Mouse (Mus musculus) lung, adult 2 months (tissue): ENCODE data around the gene Slc35b2. TPM values are rescaled to one million over a fixed set of nuclear protein-coding genes. Genes with fewer than 3 reads are reported as not detected.

Source experiments
- DNase-seq: peaks from one replicate; pipeline ENCODE4 v3.0.0; 2022
- H3K4me1 ChIP-seq: fragments of 200-500 bp; 2 replicates; pipeline ENCODE4 v1.6.1; 2011; ENCODE audit warnings: low read length; ENCODE audit not compliant: control insufficient read depth, insufficient read depth
- H3K4me3 ChIP-seq: fragments of 200-500 bp; replicated peaks from 2 replicates; pipeline ENCODE3; 2011; ENCODE audit warnings: low read depth, mild to moderate bottlenecking, control low read depth, low read length; ENCODE audit errors: extremely low read depth
- CTCF ChIP-seq: fragments of 200-500 bp; IDR thresholded peaks from 2 replicates; pipeline ENCODE4 v1.5.1; 2011; ENCODE audit warnings: mild to moderate bottlenecking, low read length, control low read depth; ENCODE audit not compliant: insufficient read depth
- POLR2A ChIP-seq: fragments of 200-500 bp; IDR thresholded peaks from 2 replicates; pipeline ENCODE4 v1.6.1; 2011; ENCODE audit warnings: low read depth, mild to moderate bottlenecking, control low read depth, low read length, borderline replicate concordance; ENCODE audit errors: extremely low read depth
- WGBS: fragments of 180-500 bp; shearing (Covaris S2); methylation state at CpG from one replicate; pipeline ENCODE4 v1.1.7; 2018; 5-methylcytosine and 5-hydroxymethylcytosine counted together
- polyA plus RNA-seq: library from polyadenylated mRNA; depleted of rRNA; stranded (reverse); fragments of >200 nt; gene quantifications from 2 replicates; pipeline ENCODE4 v1.2.3, GENCODE M21; 2012

The Slc35b2 gene
- polyA plus RNA-seq, 1 experiment, result 89.9 TPM

GRCm38 (mm10) chr17:45595736-45596390, 32.2 kb downstream of the Slc35b2 start:
- Histone ChIP-seq H3K4me1 (peaks cover 39% of the 10 kb centered on the region), H3K4me3 (peak overlapping the region; percentile 79)
- TF ChIP-seq CTCF (no peak), POLR2A (no peak)
- no peak for DNase-seq
- WGBS, result 18% methylated on average over 23 of the region's 23 CpGs

GRCm38 (mm10) chr17:45596631-45597396, 33.1 kb downstream of the Slc35b2 start:
- no peak overlapping the region for H3K4me3 ChIP-seq
- peaks cover 30% of the 10 kb centered on the region for H3K4me1 ChIP-seq
- WGBS, result 18% methylated on average over 11 of the region's 11 CpGs
- TF ChIP-seq CTCF (peak; percentile 52), POLR2A (no peak)
- peak; percentile 72 for DNase-seq

GRCm38 (mm10) chr17:45597787-45598186, 34.1 kb downstream of the Slc35b2 start:
- 40% methylated on average over 3 of the region's 3 CpGs for WGBS
- no peak for DNase-seq
- TF ChIP-seq CTCF, result no peak
- TF ChIP-seq POLR2A, result no peak
- Histone ChIP-seq H3K4me3 (no peak overlapping the region), H3K4me1 (peaks cover 24% of the 10 kb centered on the region)

GRCm38 (mm10) chr17:45598376-45598775, 34.7 kb downstream of the Slc35b2 start:
- no peak for DNase-seq
- H3K4me1 ChIP-seq, result peaks cover 20% of the 10 kb centered on the region
- 82% methylated on average over 2 of the region's 2 CpGs for WGBS
- H3K4me3 ChIP-seq, result no peak overlapping the region
- TF ChIP-seq POLR2A (no peak), CTCF (no peak)

GRCm38 (mm10) chr17:45598891-45599290, 35.2 kb downstream of the Slc35b2 start:
- no peak for DNase-seq
- no peak for TF ChIP-seq POLR2A
- TF ChIP-seq CTCF, result no peak
- WGBS, result 17% methylated on average over 3 of the region's 3 CpGs
- Histone ChIP-seq H3K4me1 (peaks cover 16% of the 10 kb centered on the region), H3K4me3 (no peak overlapping the region)

GRCm38 (mm10) chr17:45599446-45600242, 36.0 kb downstream of the Slc35b2 start, which contains the start of gene Slc29a1:
Gene Slc29a1, minus strand, starts transcription at chr17:45599606.
- no peak for TF ChIP-seq CTCF
- peaks cover 16% of the 10 kb centered on the region for H3K4me1 ChIP-seq
- H3K4me3 ChIP-seq, result peak within 1 kb of the TSS; percentile 25
- peak; percentile 66 for DNase-seq
- 24% methylated on average over 32 of the region's 32 CpGs for WGBS

- TF ChIP-seq CTCF, result no peak
- TF ChIP-seq POLR2A, result no peak
- H3K4me1 ChIP-seq, result peaks cover 16% of the 10 kb centered on the region
- WGBS, result 83% methylated on average over 8 of the region's 8 CpGs
- no peak for DNase-seq
- H3K4me3 ChIP-seq, result no peak overlapping the region
These were observed 36.6 kb downstream of the Slc35b2 start for GRCm38 (mm10) chr17:45600267-45600666.

- no peak for DNase-seq
- 44% methylated on average over 22 of the region's 22 CpGs for WGBS
- H3K4me1 ChIP-seq, result peaks cover 10% of the 10 kb centered on the region
- TF ChIP-seq CTCF (no peak), POLR2A (no peak)
- no peak overlapping the region for H3K4me3 ChIP-seq
These were observed 37.7 kb downstream of the Slc35b2 start for GRCm38 (mm10) chr17:45601325-45601724.

- H3K4me3 ChIP-seq, result no peak within 1 kb of the TSS
These were observed 38.2 kb downstream of the Slc35b2 start, which contains the start of gene Mymx for GRCm38 (mm10) chr17:45601877-45602304. Gene Mymx, minus strand, starts transcription at chr17:45602102.

More at GRCm38 (mm10) chr17:45601877-45602304, 38.2 kb downstream of the Slc35b2 start, which contains the start of gene Mymx:
- TF ChIP-seq POLR2A, result no peak
- TF ChIP-seq CTCF, result no peak
- WGBS, result 76% methylated on average over 6 of the region's 6 CpGs
- DNase-seq, result no peak
- H3K4me1 ChIP-seq, result peaks cover 4% of the 10 kb centered on the region
